Mouse (Mus musculus) lung, adult 2 months (tissue): ENCODE results near the gene Armh3.

Source experiments
- CTCF ChIP-seq: fragments of 200-500 bp; IDR thresholded peaks from 2 replicates; pipeline ENCODE4 v1.5.1; 2011; ENCODE audit warnings: mild to moderate bottlenecking, low read length, control low read depth; ENCODE audit not compliant: insufficient read depth
- POLR2A ChIP-seq: fragments of 200-500 bp; IDR thresholded peaks from 2 replicates; pipeline ENCODE4 v1.6.1; 2011; ENCODE audit warnings: low read depth, mild to moderate bottlenecking, control low read depth, low read length, borderline replicate concordance; ENCODE audit errors: extremely low read depth

- TF ChIP-seq POLR2A (no peak), CTCF (peak; percentile 71)
Measured at GRCm38 (mm10) chr19:45813263-45813662, 185.0 kb downstream of the Armh3 start.
